Mouse (Mus musculus) brain, embryonic 14.5 days (tissue): ENCODE measurements at regions not wholly inside any gene's neighbourhood (a gene's known extent, or its start where the extent isn't known, plus 50 kb on each side); places are given as distances from the start of the nearest gene placed in this dataset.

ENCODE experiments used
- DNase-seq: peaks from one replicate; pipeline ENCODE4 v3.0.0-alpha.2; 2011; ENCODE audit warnings: low read depth
- CTCF ChIP-seq: fragments of 200-500 bp; IDR thresholded peaks from 2 replicates; pipeline ENCODE4 v1.5.1; 2012; ENCODE audit warnings: inconsistent platforms, mild to moderate bottlenecking, moderate library complexity, borderline replicate concordance; ENCODE audit not compliant: insufficient read depth, insufficient read length; ENCODE audit errors: extremely low read depth
- POLR2A ChIP-seq: fragments of 200-500 bp; IDR thresholded peaks from 2 replicates; pipeline ENCODE4 v1.6.1; 2012; ENCODE audit warnings: mild to moderate bottlenecking, inconsistent platforms, borderline replicate concordance; ENCODE audit not compliant: poor library complexity, insufficient read depth, insufficient read length, severe bottlenecking; ENCODE audit errors: extremely low read depth

GRCm38 (mm10) chr16:45033268-45033667 is 59.9 kb upstream of the Ccdc80 start:
- no peak for DNase-seq
- TF ChIP-seq CTCF (no peak), POLR2A (no peak)

GRCm38 (mm10) chr16:45034401-45034800 is 58.8 kb upstream of the Ccdc80 start:
- TF ChIP-seq POLR2A (no peak), CTCF (no peak)
- DNase-seq, result peak; percentile 75

- TF ChIP-seq CTCF (no peak), POLR2A (no peak)
- DNase-seq, result peak; percentile 87
Measured at GRCm38 (mm10) chr16:45036806-45037520, 56.2 kb upstream of the Ccdc80 start.

GRCm38 (mm10) chr16:45037521-45037888 is 55.7 kb upstream of the Ccdc80 start:
- TF ChIP-seq POLR2A, result no peak
- TF ChIP-seq CTCF, result no peak
- peak; percentile 68 for DNase-seq

GRCm38 (mm10) chr16:45038261-45039036 is 54.8 kb upstream of the Ccdc80 start:
- TF ChIP-seq CTCF (no peak), POLR2A (no peak)
- DNase-seq, result no peak
